Mouse (Mus musculus): ENCODE measurements around the gene Ttc28. TPM values are rescaled to one million over a fixed set of nuclear protein-coding genes. Genes with fewer than 3 reads are reported as not detected.

Gene Ttc28
- total and polyA plus RNA-seq, 3 experiments, result 1.1 to 1.8 TPM; not detected in 1

DNA sequence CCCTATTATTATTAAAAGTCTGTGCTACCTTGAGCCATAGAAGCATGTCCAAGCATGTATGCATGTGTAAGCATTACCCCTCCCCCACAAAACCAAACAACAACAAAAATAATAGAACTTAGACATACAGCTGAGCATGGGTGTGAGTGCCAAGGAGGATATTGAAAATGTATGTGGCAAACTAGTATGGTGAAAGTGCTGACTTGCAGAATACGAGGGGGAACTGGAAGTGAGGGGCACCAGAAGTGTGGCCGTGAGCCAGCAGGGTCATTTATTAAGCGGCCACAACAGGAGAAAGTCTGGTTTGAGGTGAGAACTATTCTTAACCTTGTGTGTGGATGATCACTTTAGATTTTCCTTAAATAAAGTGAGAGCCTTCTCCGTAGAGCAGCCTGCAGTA, 148.7 kb downstream of the Ttc28 start:
- TF ChIP-seq USF1 (IDR thresholded peaks at IDR 0.05; ENCODE audit: low read depth, low read length) (no peak), GATA1 (IDR thresholded peaks at IDR 0.05; ENCODE audit: low read depth, low read length) (no peak)

DNA sequence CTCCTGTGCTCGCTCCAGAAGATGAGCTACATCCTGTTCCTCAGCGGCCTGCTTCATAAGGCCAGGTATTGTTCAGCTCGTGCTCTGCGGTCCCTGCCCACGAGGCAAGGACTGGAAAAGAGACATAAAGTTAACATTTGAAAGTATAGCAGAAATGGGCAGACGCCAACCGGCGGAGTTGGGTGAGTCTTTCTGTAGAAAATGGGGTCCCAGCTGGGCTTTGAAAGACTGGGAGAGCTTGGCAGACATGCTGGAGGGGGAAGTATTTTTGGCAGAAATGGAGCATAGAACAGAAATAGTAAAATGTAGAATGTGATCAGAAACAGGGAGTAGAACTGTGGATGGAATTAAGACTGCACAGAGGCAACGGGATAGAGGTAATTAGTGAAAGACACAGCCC, 149.3 kb downstream of the Ttc28 start:
- Histone ChIP-seq H3K4me1 (ENCODE audit: control insufficient read depth in 1 of 2, insufficient read depth in 2 of 2, low read length in 2 of 2) (no peaks in the 10 kb centered on the region), H3K27ac (ENCODE audit: control insufficient read depth, low read depth, low read length) (no peak overlapping the region), H3K4me3 (ENCODE audit: control insufficient read depth in 1 of 2, insufficient read depth in 1 of 2, low read depth in 2 of 2, low read length in 2 of 2) (no peak overlapping the region), H3K36me3 (ENCODE audit: control insufficient read depth in 1 of 2, insufficient read depth in 2 of 2, low read length in 2 of 2) (no peaks in the 10 kb centered on the region), H3K79me2 (ENCODE audit: control insufficient read depth, insufficient read depth, low read length, poor library complexity) (no peaks in the 10 kb centered on the region), H3K9ac (ENCODE audit: control insufficient read depth, low read depth, low read length, poor library complexity, severe bottlenecking) (no peak overlapping the region), H3K27me3 (ENCODE audit: control insufficient read depth in 1 of 2, insufficient read depth in 2 of 2, low read length in 2 of 2) (no peaks in the 10 kb centered on the region), H3K9me3 (replicated peaks; ENCODE audit: insufficient read depth, low read length) (no peaks in the 10 kb centered on the region)
- DNase-seq (ENCODE audit: low read depth, low spot score), result no peak
- TF ChIP-seq EP300 (IDR thresholded peaks at IDR 0.05; ENCODE audit: low read depth in 1 of 2, low read length in 2 of 2) (no peak), NELFE (IDR thresholded peaks at IDR 0.05; ENCODE audit: low read depth, low read length) (no peak), MXI1 (IDR thresholded peaks at IDR 0.05; ENCODE audit: low read depth, low read length) (no peak), HCFC1 (IDR thresholded peaks at IDR 0.05; ENCODE audit: low read depth, low read length) (no peak), MYB (IDR thresholded peaks at IDR 0.05; ENCODE audit: low read depth, low read length) (no peak), TAL1 (IDR thresholded peaks at IDR 0.05; ENCODE audit: low read length) (no peak), E2F4 (IDR thresholded peaks at IDR 0.05; ENCODE audit: borderline replicate concordance, low read depth, low read length) (no peak), GATA1 (IDR thresholded peaks at IDR 0.05; ENCODE audit: low read depth, low read length) (no peak), JUND (IDR thresholded peaks at IDR 0.05; ENCODE audit: low read depth, low read length) (no peak), MAX (IDR thresholded peaks at IDR 0.05; ENCODE audit: low read length) (no peak), MAFK (IDR thresholded peaks at IDR 0.05; ENCODE audit: borderline replicate concordance, low read depth, low read length) (no peak), RAD21 (IDR thresholded peaks at IDR 0.05; ENCODE audit: low read depth, low read length) (no peak), ZC3H11A (IDR thresholded peaks at IDR 0.05; ENCODE audit: low read depth, low read length) (no peak)

More for the DNA sequence above, 148.7 kb downstream of the Ttc28 start:
- H3K36me3 ChIP-seq (ENCODE audit: control insufficient read depth in 1 of 2, insufficient read depth in 2 of 2, low read length in 2 of 2), result no peaks in the 10 kb centered on the region
- H3K4me3 ChIP-seq (ENCODE audit: control insufficient read depth in 1 of 2, insufficient read depth in 1 of 2, low read depth in 2 of 2, low read length in 2 of 2), result no peak overlapping the region
- H3K27me3 ChIP-seq (ENCODE audit: control insufficient read depth in 1 of 2, insufficient read depth in 2 of 2, low read length in 2 of 2), result no peaks in the 10 kb centered on the region
- DNase-seq (ENCODE audit: low read depth, low spot score), result no peak
- H3K9ac ChIP-seq (ENCODE audit: control insufficient read depth, low read depth, low read length, poor library complexity, severe bottlenecking), result no peak overlapping the region
- H3K4me1 ChIP-seq (ENCODE audit: control insufficient read depth in 1 of 2, insufficient read depth in 2 of 2, low read length in 2 of 2), result no peaks in the 10 kb centered on the region
- H3K79me2 ChIP-seq (ENCODE audit: control insufficient read depth, insufficient read depth, low read length, poor library complexity), result no peaks in the 10 kb centered on the region
- no peaks in the 10 kb centered on the region for H3K9me3 ChIP-seq (replicated peaks; ENCODE audit: insufficient read depth, low read length)
- no peak overlapping the region for H3K27ac ChIP-seq (ENCODE audit: control insufficient read depth, low read depth, low read length)

DNA sequence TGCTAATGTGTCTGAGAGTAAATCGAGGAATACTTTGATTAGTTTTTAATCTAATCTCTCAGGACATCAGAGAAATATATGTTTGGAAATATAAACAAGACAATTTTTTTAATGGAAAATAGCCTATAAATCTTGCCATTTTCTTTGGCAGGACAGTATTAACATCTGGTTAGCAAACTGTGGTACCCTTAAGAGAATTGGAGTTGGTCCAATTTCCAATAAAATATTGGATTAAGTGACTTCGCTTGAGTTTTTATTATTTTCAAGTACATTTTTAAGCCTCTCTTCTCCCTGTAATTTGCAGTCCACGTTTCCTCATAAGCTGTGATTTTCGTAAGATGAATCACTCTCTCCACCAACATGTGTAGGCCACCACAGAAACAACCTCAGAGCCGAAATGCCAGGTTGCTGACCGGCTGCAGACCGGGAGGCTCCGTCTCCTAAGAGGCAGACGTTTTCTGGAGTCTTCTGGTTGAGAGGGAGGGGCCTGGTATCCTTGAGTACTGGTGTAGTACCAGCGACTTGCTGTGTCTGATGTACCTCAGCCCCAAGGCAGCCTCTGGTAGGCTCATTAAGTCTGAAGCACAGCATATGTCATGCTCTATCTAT, 153.2 kb downstream of the Ttc28 start:
- TF ChIP-seq SIN3A (IDR thresholded peaks at IDR 0.05; ENCODE audit: low read length) (no peak), NELFE (IDR thresholded peaks at IDR 0.05; ENCODE audit: low read depth, low read length) (no peak), TAL1 (IDR thresholded peaks at IDR 0.05; ENCODE audit: low read length) (no peak), UBTF (IDR thresholded peaks at IDR 0.05; ENCODE audit: borderline replicate concordance, insufficient read depth, low read depth, low read length) (no peak), BHLHE40 (IDR thresholded peaks at IDR 0.05; ENCODE audit: borderline replicate concordance, low read depth, low read length) (no peak), NRF1 (IDR thresholded peaks at IDR 0.05; ENCODE audit: insufficient read depth, low read depth, low read length, poor library complexity, severe bottlenecking) (no peak), ELF1 (IDR thresholded peaks at IDR 0.05; ENCODE audit: low read depth, low read length) (no peak), CHD1 (IDR thresholded peaks at IDR 0.05; ENCODE audit: low read depth, low read length) (no peak), CHD2 (IDR thresholded peaks at IDR 0.05; ENCODE audit: low read length) (no peak), ZC3H11A (IDR thresholded peaks at IDR 0.05; ENCODE audit: low read depth, low read length) (no peak)
- Histone ChIP-seq H3K79me2 (ENCODE audit: control insufficient read depth, insufficient read depth, low read length, poor library complexity) (no peaks in the 10 kb centered on the region), H3K9ac (ENCODE audit: control insufficient read depth, low read depth, low read length, poor library complexity, severe bottlenecking) (no peak overlapping the region), H3K27me3 (ENCODE audit: control insufficient read depth in 1 of 2, insufficient read depth in 2 of 2, low read length in 2 of 2) (no peaks in the 10 kb centered on the region), H3K4me3 (ENCODE audit: control insufficient read depth in 1 of 2, insufficient read depth in 1 of 2, low read depth in 2 of 2, low read length in 2 of 2) (no peak overlapping the region), H3K4me1 (ENCODE audit: control insufficient read depth in 1 of 2, insufficient read depth in 2 of 2, low read length in 2 of 2) (no peaks in the 10 kb centered on the region), H3K27ac (ENCODE audit: control insufficient read depth, low read depth, low read length) (no peak overlapping the region), H3K9me3 (replicated peaks; ENCODE audit: insufficient read depth, low read length) (no peaks in the 10 kb centered on the region), H3K36me3 (ENCODE audit: control insufficient read depth in 1 of 2, insufficient read depth in 2 of 2, low read length in 2 of 2) (no peaks in the 10 kb centered on the region)
- DNase-seq (ENCODE audit: low read depth, low spot score), result no peak

Data from MEL (cell line).